Mouse (Mus musculus) liver, adult 2 months (tissue): Measurements from ENCODE around the gene Pgap3.

ENCODE experiments used
- CTCF ChIP-seq: fragments of 200-500 bp; IDR thresholded peaks from 2 replicates; pipeline ENCODE4 v1.5.1; 2011; ENCODE audit warnings: low read depth, low read length, control low read depth
- POLR2A ChIP-seq: fragments of 200-500 bp; IDR thresholded peaks from 2 replicates; pipeline ENCODE4 v1.6.1; 2011; ENCODE audit warnings: low read length, control low read depth; ENCODE audit not compliant: insufficient read depth; ENCODE audit errors: extremely low read depth

DNA sequence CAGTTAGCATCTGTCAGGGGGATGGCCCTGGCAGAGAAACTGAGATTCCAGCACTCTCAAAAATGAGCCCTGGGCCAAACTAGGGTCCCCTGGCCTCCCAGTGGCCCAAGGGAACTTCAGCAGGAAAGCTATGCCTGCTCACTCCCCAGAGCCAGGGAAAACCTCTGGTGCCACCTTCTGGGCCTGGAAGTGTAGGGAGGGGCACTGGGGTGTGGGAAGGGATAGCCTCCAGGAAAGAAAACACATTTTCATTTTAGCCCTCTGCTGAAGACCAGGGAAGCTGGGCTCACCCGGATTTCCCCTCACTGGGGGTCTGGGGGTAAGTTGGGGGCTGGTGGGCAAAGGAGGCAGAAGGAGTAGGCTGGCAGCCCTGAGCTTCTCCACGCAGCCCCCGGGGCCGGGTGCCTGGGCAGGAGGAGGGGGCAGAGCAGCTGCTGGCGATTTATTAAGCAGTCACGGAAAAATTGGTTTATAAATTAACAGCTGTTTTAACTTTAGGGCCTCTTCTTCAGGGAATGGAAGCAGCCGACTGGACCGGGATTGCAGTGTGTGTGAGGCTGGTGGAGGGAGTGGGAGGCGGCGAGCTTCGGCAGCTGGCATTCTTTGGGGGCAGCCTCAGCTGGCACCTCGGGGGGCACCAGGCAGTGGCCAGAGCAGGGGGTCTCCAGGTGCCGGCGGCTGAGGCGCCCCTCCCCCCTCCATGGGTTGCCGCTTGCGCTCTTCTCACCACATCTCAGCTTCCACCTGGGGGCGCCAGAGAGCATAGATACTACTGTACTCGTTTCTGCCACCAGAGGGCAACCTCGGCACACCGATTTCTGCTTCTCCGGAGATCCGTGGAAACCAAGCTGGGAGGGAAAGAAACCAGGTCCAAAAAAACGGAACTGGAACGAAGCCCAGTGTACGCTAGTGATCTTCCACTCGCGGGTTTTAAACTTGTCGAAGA is 58.0 kb downstream of the Pgap3 start:
- peak; percentile 100 for TF ChIP-seq CTCF
- no peak for TF ChIP-seq POLR2A
